Mouse (Mus musculus): Measurements from ENCODE around the gene Vmn1r59.
"Not testable (repeated sequence)": the region's sequence is repeated elsewhere in the genome, so short reads cannot be mapped to it uniquely, and the experiment has no call there.

Gene Vmn1r59

GRCm38 (mm10) chr7:5456674-5457073 lies at the start of gene Vmn1r59:
Gene Vmn1r59, minus strand, starts transcription at chr7:5456774.
- DNase-seq, result no peak

- DNase-seq, result not testable (repeated sequence)
These were observed 37.3 kb upstream of the Vmn1r59 start, which contains the start of gene Vmn2r28 for GRCm38 (mm10) chr7:5493856-5494255. Gene Vmn2r28, minus strand, starts transcription at chr7:5493956.

DNA sequence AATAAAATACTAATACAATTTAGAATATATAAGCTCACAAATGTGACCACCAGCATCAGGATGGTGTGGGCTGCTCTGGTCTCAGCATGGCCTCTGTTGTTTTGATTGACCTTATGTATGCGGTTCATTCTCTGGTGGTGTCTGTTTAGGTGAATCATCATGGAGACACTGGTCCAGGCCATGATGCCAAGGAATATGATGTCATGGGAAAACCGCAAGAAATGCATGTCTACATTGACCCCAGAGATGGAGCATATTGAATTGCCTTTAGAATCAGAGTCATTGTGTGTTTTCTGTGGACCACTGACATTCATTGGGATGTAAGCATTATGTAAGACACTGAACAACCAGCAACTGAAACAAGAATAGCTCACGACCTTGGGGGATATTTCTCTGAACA lies 2.6 kb downstream of the Vmn1r59 start:
- not testable (repeated sequence) for DNase-seq

DNA sequence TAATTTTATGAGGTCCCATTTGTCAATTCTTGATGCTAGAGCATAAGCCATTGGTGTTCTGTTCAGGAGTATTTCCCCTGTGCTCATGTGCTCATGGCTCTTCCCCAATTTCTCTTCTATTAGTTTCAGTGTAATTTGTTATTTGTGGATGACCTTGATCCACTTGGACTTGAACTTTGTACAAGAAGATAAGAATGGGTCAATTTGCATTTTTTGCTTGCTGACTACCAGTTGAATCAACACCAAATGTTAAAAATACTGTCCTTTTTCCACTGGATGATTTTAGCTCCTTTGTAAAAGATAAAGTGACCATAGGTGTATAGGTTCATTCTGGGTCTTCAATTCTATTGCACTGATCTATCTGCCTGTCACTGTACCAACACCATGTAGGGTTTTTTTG lies 7.9 kb downstream of the Vmn1r59 start:
- DNase-seq, result no peak

GRCm38 (mm10) chr7:5413296-5413695 lies 43.3 kb downstream of the Vmn1r59 start, which contains the start of gene Vmn1r58:
Gene Vmn1r58, minus strand, starts transcription at chr7:5413396.
- not testable (repeated sequence) for DNase-seq

DNA sequence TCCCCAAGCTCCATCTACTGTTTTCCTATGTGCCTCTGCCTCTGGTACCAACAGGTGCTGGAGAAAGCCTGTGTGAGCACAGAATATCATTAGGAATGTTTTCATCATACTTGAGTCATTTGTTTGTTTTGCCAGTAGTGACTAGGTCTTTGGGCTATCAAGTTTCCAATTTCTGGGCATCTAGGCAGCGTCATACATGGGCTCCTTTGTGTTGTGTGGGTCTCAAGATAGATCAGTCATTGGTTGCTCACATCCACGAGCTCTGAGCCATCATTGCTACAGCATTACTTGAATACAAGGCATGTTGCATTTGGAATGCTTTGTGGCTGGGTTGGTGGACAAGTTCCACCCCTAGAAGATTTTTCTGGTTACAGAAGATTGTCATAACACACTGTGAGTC lies 50.4 kb downstream of the Vmn1r59 start:
- DNase-seq, result no peak

Data from cerebellum, postnatal 25 days (tissue).